ENCODE assay signal across 8 mouse cellular contexts in the genomic region with DNA sequence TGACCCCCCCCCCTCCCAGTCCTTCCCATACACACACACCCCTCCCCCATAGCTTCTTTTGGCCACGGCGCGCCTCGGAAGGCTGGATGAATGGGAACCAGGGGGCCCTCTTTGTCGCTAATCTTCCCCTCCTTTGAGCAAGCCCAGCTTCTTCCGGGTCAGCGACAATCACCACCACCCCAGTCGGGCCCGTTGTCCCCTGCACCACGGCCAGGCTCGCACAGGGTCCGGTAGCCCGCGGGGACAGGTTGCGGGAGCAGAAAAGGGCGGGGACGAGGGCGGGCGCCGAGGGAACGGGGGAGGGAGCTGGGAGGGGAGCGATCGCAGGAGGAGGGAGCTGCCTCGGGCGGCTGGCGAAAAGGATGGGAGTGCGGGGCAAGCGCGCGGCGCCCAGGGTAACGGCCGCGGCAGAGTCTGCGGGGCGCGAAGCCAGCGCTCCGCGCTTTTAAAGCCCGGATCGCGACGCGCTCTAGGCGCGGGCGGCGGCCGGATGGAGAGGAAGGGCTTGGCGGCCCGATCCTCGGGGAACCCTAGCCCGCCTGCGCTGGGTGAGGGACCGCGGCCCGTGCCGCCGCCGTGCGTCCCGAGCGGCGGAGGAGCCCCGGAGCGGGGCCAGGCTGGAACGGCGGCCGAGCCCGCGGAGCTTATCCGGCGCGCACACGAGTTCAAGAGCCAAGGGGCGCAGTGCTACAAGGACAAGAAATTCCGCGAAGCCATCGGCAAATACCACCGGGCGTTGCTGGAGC. TPM values are rescaled to one million over a fixed set of nuclear protein-coding genes. Genes with fewer than 3 reads are reported as not detected.
DNase-seq lines count a peak whose midpoint lies in the region; ATAC-seq and TF ChIP-seq lines count a peak whose summit lies in the region.

A gene (plus strand): TSS at position 335 of the 746 bp plus-strand sequence.

- no peak; the same call in 1 of the 2 replicates for ATAC-seq in megakaryocyte, adult 5-6 weeks (ENCODE audit: poor library complexity, severe bottlenecking)
- 0 out of 2 replicates have a peak, but pooled peaks have one; percentile 15 for ATAC-seq in common myeloid progenitor, adult 5-6 weeks (replicated peaks; ENCODE audit: low read depth, poor library complexity, severe bottlenecking)
- ATAC-seq in kidney, embryonic 16.5 days (ENCODE audit: low FRiP score, low TSS enrichment), result peak; percentile 71
- peak; percentile 85 for ATAC-seq in neural tube, embryonic 11.5 days (ENCODE audit: insufficient read depth, low FRiP score, low TSS enrichment)
- ATAC-seq in activated CD4-positive, CD25-positive, alpha-beta regulatory T cell, adult 4 months, result no peak

- TF ChIP-seq CTCF in liver, adult 2 months (IDR thresholded peaks at IDR 0.05; ENCODE audit: low read depth, low read length), result no peak

- no peaks in the 10 kb centered on the region for H3K9me3 ChIP-seq in megakaryocyte, embryonic 14.5 days
- no peaks in the 10 kb centered on the region for H3K9me3 ChIP-seq in kidney, embryonic 16.5 days (ENCODE audit: low read length)
- H3K9me3 ChIP-seq in neural tube, embryonic 11.5 days (ENCODE audit: control insufficient read depth, low read length), result no peaks in the 10 kb centered on the region

- peak within 1 kb of the TSS; percentile 68 for H3K9ac ChIP-seq in kidney, embryonic 16.5 days (replicated peaks; ENCODE audit: low read length)
- no peak within 1 kb of the TSS for H3K9ac ChIP-seq in liver, adult 2 months (ENCODE audit: low read depth, low read length)
- H3K9ac ChIP-seq in neural tube, embryonic 11.5 days (ENCODE audit: low read length), result peak within 1 kb of the TSS; percentile 80

- H3K79me2 ChIP-seq in liver, adult 2 months (ENCODE audit: control insufficient read depth, insufficient read depth, low read length), result no peaks in the 10 kb centered on the region

- under 1% methylated on average over 66 of the region's 82 CpGs for whole genome bisulfite sequencing in kidney, embryonic 16.5 days
- under 1% methylated on average over 64 of the region's 82 CpGs for WGBS in liver, adult 2 months
- under 1% methylated on average over 68 of the region's 82 CpGs for WGBS in neural tube, embryonic 11.5 days

- H3K36me3 ChIP-seq in megakaryocyte, embryonic 14.5 days (replicated peaks; ENCODE audit: low read length), result no peaks in the 10 kb centered on the region
- H3K36me3 ChIP-seq in kidney, embryonic 16.5 days (ENCODE audit: insufficient read depth, low read length), result no peaks in the 10 kb centered on the region
- no peaks in the 10 kb centered on the region for H3K36me3 ChIP-seq in liver, adult 2 months (ENCODE audit: control insufficient read depth, insufficient read depth, low read length)
- no peaks in the 10 kb centered on the region for H3K36me3 ChIP-seq in neural tube, embryonic 11.5 days (ENCODE audit: control insufficient read depth, insufficient read depth, low read length)

- peaks cover 78% of the 10 kb centered on the region for H3K27me3 ChIP-seq in megakaryocyte, embryonic 14.5 days (replicated peaks)
- peaks cover 56% of the 10 kb centered on the region for H3K27me3 ChIP-seq in kidney, embryonic 16.5 days (ENCODE audit: insufficient read depth, low read length)
- peaks cover 14% of the 10 kb centered on the region; the same call in 1 of the 2 replicates for H3K27me3 ChIP-seq in liver, adult 2 months (ENCODE audit: control insufficient read depth, insufficient read depth, low read length)
- peaks cover 10% of the 10 kb centered on the region; the same call in 1 of the 2 replicates for H3K27me3 ChIP-seq in neural tube, embryonic 11.5 days (ENCODE audit: control insufficient read depth, insufficient read depth, low read length)

- peak within 1 kb of the TSS; percentile 90 for H3K4me3 ChIP-seq in megakaryocyte, embryonic 14.5 days (replicated peaks)
- peak within 1 kb of the TSS; percentile 60 for H3K4me3 ChIP-seq in kidney, embryonic 16.5 days (ENCODE audit: low read length)
- peak within 1 kb of the TSS; percentile 24; the same call in 1 of the 2 replicates for H3K4me3 ChIP-seq in liver, adult 2 months (ENCODE audit: insufficient read depth, low read depth, low read length)
- H3K4me3 ChIP-seq in neural tube, embryonic 11.5 days (ENCODE audit: low read depth, low read length), result peak within 1 kb of the TSS; percentile 61

- H3K4me2 ChIP-seq in kidney, embryonic 16.5 days (replicated peaks; ENCODE audit: low read depth, low read length), result peak within 1 kb of the TSS; percentile 98
- peak within 1 kb of the TSS; percentile 97 for H3K4me2 ChIP-seq in neural tube, embryonic 11.5 days (ENCODE audit: low read depth)

- TF ChIP-seq POLR2A in liver, adult 2 months (IDR thresholded peaks at IDR 0.05; ENCODE audit: extremely low read depth, insufficient read depth, low read length), result no peak

- peaks cover 23% of the 10 kb centered on the region for H3K4me1 ChIP-seq in megakaryocyte, embryonic 14.5 days
- H3K4me1 ChIP-seq in kidney, embryonic 16.5 days (ENCODE audit: insufficient read depth, low read length), result peaks cover 11% of the 10 kb centered on the region
- no peaks in the 10 kb centered on the region for H3K4me1 ChIP-seq in liver, adult 2 months (ENCODE audit: control insufficient read depth, insufficient read depth, low read length)
- H3K4me1 ChIP-seq in neural tube, embryonic 11.5 days (ENCODE audit: control insufficient read depth, insufficient read depth, low read length), result peaks cover 4% of the 10 kb centered on the region; the same call in 1 of the 2 replicates

- peak; percentile 21 to 27 for DNase-seq in gastrocnemius, postnatal 4 days (ENCODE audit: low spot score in 2 of 2)
- DNase-seq in liver, adult 2 months (ENCODE audit: extremely low read depth, low read depth, low spot score), result no peak
- peak; percentile 69 for DNase-seq in neural tube, embryonic 11.5 days (ENCODE audit: low spot score)

- H3K27ac ChIP-seq in kidney, embryonic 16.5 days (ENCODE audit: low read length), result no peak within 1 kb of the TSS
- H3K27ac ChIP-seq in liver, adult 2 months (replicated peaks; ENCODE audit: insufficient read depth, low read depth, low read length), result no peak within 1 kb of the TSS
- H3K27ac ChIP-seq in neural tube, embryonic 11.5 days (ENCODE audit: low read depth, low read length), result peak within 1 kb of the TSS; percentile 1

RNA-seq across cellular contexts. Expression of the gene that starts here (rescaled TPM):
- polyA plus RNA-seq in megakaryocyte, embryonic 14.5 days (2012; ENCODE audit: insufficient read depth, low replicate concordance), result 3.1 and 3.7 TPM in 2 replicates
- 0.31 TPM in 1 of 2 replicates, not detected in the other for total RNA-seq in megakaryocyte, adult 5-6 weeks (2015)
- total RNA-seq in megakaryocyte, adult 5-6 weeks (2017), result not detected in 2 replicates
- total RNA-seq in common myeloid progenitor, adult 5-6 weeks (2017), result not detected in 2 replicates
- total RNA-seq in gastrocnemius, postnatal 4 days (2021), result 10 to 100 TPM; 27.3 to 31.0 TPM
- polyA plus RNA-seq in kidney, embryonic 16.5 days (2015; fragmentation: Nextera tagmentation; extraction: Ambion mirVana), result 1.0 and 1.8 TPM in 2 replicates
- total RNA-seq in liver, adult 2 months (2014; rRNA removed), result 0.13 TPM in 1 of 2 replicates, not detected in the other
- polyA plus RNA-seq in liver, adult 2 months (2012; rRNA removed), result not detected in 2 replicates
- polyA plus RNA-seq in neural tube, embryonic 11.5 days (2014; fragmentation: Nextera tagmentation; extraction: Ambion mirVana), result 2.1 TPM in 2 replicates
- not detected for polyA plus RNA-seq in activated CD4-positive, CD25-positive, alpha-beta regulatory T cell, adult 4 months (2017; shearing (Covaris generic))

Comparison
In these comparisons a context has a peak if more than half of its experiments do, and no peak if none do; other contexts are left out.
1. RNA of the gene that starts here (total RNA-seq): 27.3 to 31.0 TPM in gastrocnemius, postnatal 4 days; 0.31 TPM in megakaryocyte, adult 5-6 weeks, not detected in common myeloid progenitor, adult 5-6 weeks and 0.13 TPM in liver, adult 2 months; every median in the first group is over 10 times any median in the second.
2. Peak in ATAC-seq in common myeloid progenitor, adult 5-6 weeks; RNA of the gene not detected or under 1 TPM.
3. H3K4me3 ChIP-seq: peak in every context shown above with its lines; median percentile 90 in megakaryocyte, embryonic 14.5 days; 61 in neural tube, embryonic 11.5 days; 60 in kidney, embryonic 16.5 days; 24 in liver, adult 2 months.
4. ATAC-seq: peak in kidney, embryonic 16.5 days (single experiment) and neural tube, embryonic 11.5 days (single experiment); none in megakaryocyte, adult 5-6 weeks (single experiment) and activated CD4-positive, CD25-positive, alpha-beta regulatory T cell, adult 4 months (single experiment).